Mouse (Mus musculus): Measurements from ENCODE around the gene Coro6. TPM values are rescaled to one million over a fixed set of nuclear protein-coding genes. Genes with fewer than 3 reads are reported as not detected.

The Coro6 gene
- total RNA-seq, 2 experiments from 2014 or later, result 33.3 to 45.9 TPM

GRCm38 (mm10) chr11:77461856-77462255, 355 bp upstream of the Coro6 start:
- intact Hi-C loops (cut with DNase I), result loop anchor here (10.0 kb wide), 1 partner anchor 357 kb away; no protein-coding TSS in a partner anchor
- DNase-seq (ENCODE audit: low spot score in 2 of 2), result no peak

GRCm38 (mm10) chr11:77463101-77463445, 862 bp downstream of the Coro6 start:
- no peak for DNase-seq (ENCODE audit: low spot score in 2 of 2)
- intact Hi-C loops (cut with DNase I), result loop anchor here (10.0 kb wide), 1 partner anchor 358 kb away; no protein-coding TSS in a partner anchor

GRCm38 (mm10) chr11:77463786-77464185, 1.6 kb downstream of the Coro6 start:
- DNase-seq (ENCODE audit: low spot score in 2 of 2), result no peak
- intact Hi-C loops (cut with DNase I), result loop anchor here (10.0 kb wide), 1 partner anchor 359 kb away; no protein-coding TSS in a partner anchor

DNA sequence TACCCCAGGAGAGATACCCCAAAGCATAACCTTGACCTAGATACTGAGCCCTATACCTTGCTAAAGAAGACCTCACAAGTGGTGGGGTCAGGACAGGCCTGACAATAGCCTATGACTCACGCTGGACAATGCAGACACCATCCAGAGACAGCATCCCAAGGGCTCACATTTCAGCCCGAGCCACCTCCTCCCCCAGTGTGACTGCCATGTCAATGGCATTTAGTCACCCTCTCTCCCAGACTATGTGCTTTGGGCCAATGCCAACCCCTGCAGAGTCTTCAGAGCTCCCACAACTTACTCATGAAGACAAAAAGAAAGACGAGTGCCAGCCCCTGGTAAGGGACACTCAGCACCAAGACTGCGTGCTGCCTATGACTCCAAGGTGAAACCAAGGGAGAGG, 2.5 kb downstream of the Coro6 start:
- no peak for DNase-seq (ENCODE audit: low spot score in 2 of 2)
- intact Hi-C loops (cut with DNase I), result loop anchor here (10.0 kb wide), 1 partner anchor 360 kb away; no protein-coding TSS in a partner anchor

GRCm38 (mm10) chr11:77465111-77465510, 2.9 kb downstream of the Coro6 start:
- no peak for DNase-seq (ENCODE audit: low spot score in 2 of 2)
- intact Hi-C loops (cut with DNase I), result loop anchor here (10.0 kb wide), 1 partner anchor 360 kb away; no protein-coding TSS in a partner anchor

GRCm38 (mm10) chr11:77466544-77466943, 4.3 kb downstream of the Coro6 start:
- no peak for DNase-seq (ENCODE audit: low spot score in 2 of 2)
- intact Hi-C loops (cut with DNase I), result loop anchor here (10.0 kb wide), 1 partner anchor 362 kb away; no protein-coding TSS in a partner anchor

DNA sequence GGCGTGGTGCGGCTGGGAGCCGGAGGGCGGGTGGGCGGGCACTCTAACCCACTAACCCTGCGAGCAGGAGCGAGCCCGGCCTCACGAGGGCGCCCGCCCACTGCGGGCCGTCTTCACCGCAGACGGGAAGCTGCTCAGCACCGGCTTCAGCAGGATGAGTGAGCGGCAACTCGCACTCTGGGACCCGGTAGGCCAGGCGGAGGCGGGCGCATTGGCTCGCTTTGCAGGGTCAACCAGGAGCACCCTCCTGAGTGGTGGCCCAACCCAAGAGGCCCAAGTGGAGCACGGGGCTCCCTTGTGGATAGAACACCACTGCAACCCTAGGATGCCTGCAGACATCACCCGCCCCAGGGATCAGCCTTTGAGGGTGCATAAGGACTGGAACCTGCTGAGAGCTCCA, 4.9 kb downstream of the Coro6 start:
- intact Hi-C loops (cut with DNase I), result loop anchor here (10.0 kb wide), 1 partner anchor 362 kb away; no protein-coding TSS in a partner anchor

GRCm38 (mm10) chr11:77467784-77468183, 5.6 kb downstream of the Coro6 start:
- DNase-seq (ENCODE audit: low spot score in 2 of 2), result peak; percentile 70 to 79
- intact Hi-C loops (cut with DNase I), result loop anchor here (10.0 kb wide), 1 partner anchor 363 kb away; no protein-coding TSS in a partner anchor

More for the DNA sequence above, 4.9 kb downstream of the Coro6 start:
- DNase-seq (ENCODE audit: low spot score in 2 of 2), result peak in 1 of 2 experiments; percentile 68

- intact Hi-C loops (cut with DNase I), result loop anchor here (10.0 kb wide), 1 partner anchor 364 kb away; no protein-coding TSS in a partner anchor
- DNase-seq (ENCODE audit: low spot score in 2 of 2), result no peak
Measured at GRCm38 (mm10) chr11:77468397-77468796, 6.2 kb downstream of the Coro6 start.

DNA sequence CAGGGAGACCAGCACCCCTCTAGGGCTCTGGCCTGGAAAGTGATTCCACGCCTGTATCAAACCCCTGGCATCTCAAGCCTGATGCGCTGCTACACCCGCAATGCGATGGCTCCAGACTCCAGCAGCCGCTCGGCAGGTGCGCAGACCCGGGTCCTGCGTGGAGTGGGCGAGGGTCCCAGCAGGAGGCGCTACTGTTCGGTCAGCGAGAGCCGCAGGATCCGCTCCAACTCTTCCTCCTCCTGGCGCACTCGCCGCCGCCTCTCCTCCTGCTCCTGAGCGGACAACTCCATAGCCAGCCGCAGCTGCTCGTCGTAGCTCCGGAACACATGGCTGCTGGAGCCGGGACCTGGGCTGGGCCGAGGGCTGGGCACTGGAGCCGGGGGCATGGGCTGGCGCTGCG, 9.2 kb downstream of the Coro6 start:
- intact Hi-C loops (cut with DNase I), result no loop called here
- no peak for DNase-seq (ENCODE audit: low spot score in 2 of 2)

- intact Hi-C loops (cut with DNase I), result no loop called here
- no peak for DNase-seq (ENCODE audit: low spot score in 2 of 2)
Measured at GRCm38 (mm10) chr11:77472775-77473174, 10.6 kb downstream of the Coro6 start.

DNA sequence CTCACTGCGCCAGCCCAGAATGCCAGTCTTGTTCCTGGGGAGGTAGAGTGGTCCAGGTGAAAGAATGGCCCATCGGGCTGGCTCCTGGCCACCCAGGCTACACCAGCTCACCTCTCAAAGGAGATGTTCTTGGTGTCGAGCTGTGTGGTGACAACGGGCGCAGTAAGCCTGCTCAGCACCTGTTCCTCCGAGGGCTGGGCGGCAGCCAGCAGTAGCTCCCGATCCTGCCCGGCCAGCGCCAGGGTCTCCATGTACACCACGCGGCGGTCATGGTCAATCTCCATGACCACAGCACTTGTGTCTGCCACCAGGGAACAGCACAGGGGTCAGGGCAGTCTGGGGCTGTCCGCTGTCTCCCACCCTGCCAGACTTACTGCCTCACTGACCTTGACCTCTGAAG, 14.0 kb downstream of the Coro6 start:
- intact Hi-C loops (cut with DNase I), result no loop called here
- no peak for DNase-seq (ENCODE audit: low spot score in 2 of 2)

DNA sequence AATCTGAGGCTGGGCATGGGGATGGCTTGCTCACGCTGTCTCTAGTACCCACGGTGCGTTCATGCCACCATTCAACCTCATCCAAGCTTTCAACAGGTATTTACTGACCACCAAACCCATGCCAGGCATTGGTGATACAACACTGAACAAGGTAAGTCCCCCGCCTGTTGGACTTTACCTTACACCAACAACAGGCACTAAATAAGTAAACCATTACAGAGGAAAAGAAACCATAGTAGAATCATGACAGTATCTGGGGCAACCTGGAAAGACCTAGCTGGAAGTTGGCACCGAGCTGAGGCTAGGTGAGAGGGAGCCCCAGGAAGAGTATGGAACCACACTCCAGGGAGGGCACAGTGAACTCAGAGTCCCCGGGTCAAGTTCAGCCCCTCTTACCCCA, 14.7 kb downstream of the Coro6 start:
- intact Hi-C loops (cut with DNase I), result no loop called here
- no peak for DNase-seq (ENCODE audit: low spot score in 2 of 2)

GRCm38 (mm10) chr11:77483043-77483442, 20.8 kb downstream of the Coro6 start:
- intact Hi-C loops (cut with DNase I), result no loop called here
- DNase-seq (ENCODE audit: low spot score in 2 of 2), result no peak

GRCm38 (mm10) chr11:77483510-77484255, 21.5 kb downstream of the Coro6 start:
- intact Hi-C loops (cut with DNase I), result no loop called here
- DNase-seq (ENCODE audit: low spot score in 2 of 2), result no peak

DNA sequence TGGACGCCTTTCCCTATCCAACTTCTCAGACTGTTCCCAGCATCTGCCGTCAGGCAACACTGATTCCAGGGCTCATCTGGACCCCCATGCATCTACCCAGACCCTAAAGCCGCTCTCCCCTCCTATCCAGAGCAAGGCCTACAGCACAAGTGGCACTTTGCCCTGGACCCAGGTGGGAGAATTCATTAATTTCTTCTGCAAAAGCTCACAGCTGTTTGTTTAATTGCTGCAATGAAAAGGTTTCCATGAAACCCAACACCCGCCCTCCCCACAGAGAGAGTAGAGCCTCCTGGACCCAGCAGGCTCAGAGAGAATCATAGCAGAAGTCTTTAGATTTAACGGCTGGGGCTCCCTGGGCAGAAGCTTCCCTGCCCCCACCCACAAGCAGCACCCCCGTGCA, 23.0 kb downstream of the Coro6 start:
- intact Hi-C loops (cut with DNase I), result no loop called here
- no peak for DNase-seq (ENCODE audit: low spot score in 2 of 2)

DNA sequence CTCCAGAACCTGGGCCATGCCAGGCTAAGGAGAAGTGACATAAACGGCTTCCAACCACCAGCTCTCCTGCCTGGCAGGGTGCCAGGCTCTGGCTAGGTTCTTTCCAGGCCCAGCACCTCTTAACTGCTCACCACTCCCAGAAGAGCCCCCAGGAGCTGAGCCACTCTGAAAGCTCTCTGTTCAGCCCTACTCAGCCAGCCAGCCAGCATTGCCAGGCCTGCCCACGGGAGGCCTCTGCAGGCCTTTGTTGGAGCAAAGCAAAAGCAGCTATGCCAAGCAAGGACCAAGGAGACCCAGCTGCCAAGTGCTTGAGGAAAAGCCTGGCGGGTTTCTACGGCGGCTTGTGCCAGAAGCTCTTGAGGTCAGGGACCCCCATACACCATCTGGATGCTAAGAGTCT, 24.6 kb downstream of the Coro6 start:
- intact Hi-C loops (cut with DNase I), result no loop called here
- no peak for DNase-seq (ENCODE audit: low spot score in 2 of 2)

DNA sequence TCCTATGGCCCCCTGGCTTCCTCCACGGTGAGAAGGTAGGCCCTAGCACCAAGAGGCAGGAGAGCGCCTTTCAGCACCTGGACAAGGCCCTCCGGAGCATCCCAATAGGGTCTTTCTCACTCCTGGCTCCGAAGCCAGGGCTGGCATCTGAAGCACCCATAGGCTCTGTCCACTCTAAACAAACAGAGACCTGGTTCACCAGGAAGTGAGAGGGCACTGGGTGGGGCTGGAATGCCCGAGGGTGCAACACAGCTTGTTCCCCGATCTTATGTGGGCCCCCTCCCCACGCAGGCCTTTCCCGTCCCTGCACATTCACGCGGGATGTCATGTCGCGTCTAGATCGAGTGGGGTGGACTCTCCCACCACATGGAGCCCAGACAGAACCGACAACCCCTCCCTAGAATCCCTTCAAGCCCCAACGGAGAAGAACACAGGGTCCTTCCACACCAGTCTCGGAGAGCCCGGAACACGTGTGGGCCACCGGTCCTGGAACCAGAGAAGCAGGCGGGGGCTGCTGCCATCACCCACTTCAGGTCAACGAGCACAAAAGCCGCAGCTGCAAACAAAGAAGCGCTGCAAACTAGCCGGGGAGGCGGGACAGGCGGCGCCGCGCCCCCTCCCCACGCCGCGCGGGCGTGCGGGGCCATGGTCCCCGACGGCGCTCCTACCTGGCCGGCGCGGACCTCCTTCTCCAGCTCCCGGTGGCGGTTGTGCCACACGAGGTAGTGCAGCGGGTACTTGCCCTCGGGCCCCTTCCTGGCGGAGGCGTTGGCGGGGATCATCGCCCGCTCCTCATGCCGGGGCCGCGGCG, 26.8 kb downstream of the Coro6 start:
- no peak for DNase-seq (ENCODE audit: low spot score in 2 of 2)
- intact Hi-C loops (cut with DNase I), result no loop called here

DNA sequence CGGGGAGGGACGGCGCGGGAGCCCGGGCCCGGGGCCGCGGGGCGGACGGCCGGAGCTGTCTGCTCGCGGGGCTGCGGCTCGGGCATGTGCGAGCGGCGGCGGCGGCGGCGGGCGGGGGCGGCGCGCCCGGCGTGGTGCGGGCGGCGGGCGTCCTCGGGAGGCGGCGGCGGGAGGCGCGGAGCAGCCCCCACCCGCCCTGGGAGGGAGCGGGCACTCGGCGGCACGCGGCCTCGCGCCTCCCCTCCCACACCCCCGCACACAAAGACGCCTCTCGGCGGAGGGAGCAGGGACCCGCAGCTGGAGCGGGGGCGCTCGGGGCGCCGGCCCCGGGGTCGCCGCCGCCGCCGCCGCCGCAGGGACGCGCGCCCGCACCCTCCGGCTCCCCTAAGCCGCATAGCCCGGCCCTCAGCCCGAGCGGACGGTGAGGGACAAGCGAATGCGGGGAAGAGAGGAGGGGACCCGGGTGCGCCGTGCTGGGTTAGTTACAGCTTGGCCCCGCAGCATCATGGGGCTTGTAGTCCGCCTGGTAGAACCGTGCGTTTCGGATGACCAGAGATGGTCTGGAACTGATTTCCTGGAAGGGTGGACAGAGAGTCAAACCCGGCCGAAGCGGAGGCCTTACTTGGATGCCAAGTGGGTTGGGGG, 27.5 kb downstream of the Coro6 start, which contains the start of gene Ankrd13b:
Ankrd13b (minus strand) TSS at position 88 of the 645 bp plus-strand sequence.
- intact Hi-C loops (cut with DNase I), result no loop called here
- DNase-seq (ENCODE audit: low spot score in 2 of 2), result peak; percentile 84 to 85

DNA sequence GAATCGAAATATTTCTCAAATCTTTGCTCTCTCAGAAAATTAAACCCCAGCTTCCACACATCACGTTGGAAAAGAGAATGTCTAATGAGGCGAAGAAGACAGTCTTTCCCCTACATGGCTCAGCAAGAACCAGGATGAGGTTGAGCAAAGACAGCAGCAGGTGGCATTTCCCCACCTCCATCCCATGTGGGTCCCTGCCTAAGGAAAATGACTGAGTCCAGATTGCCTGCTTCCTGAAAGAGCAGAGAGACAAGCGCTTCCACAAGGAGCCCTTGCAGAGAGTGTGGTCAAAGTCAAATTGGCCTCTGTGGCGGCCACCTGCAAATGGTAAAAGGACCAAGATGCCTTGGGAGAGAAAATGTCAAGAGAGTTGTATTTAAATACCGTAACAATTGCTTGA, 28.2 kb downstream of the Coro6 start:
- intact Hi-C loops (cut with DNase I), result no loop called here

More for the DNA sequence above, 28.2 kb downstream of the Coro6 start:
- DNase-seq (ENCODE audit: low spot score in 2 of 2), result no peak

All from left cerebral cortex, postnatal 36 days (tissue).